Mouse (Mus musculus): ENCODE data around the gene Gm28036.

- TF ChIP-seq CTCF (conservative IDR thresholded peaks at IDR 0.05; ENCODE audit: low read length) (no peak), NANOG (IDR thresholded peaks at IDR 0.05; ENCODE audit: borderline replicate concordance, low read length) (no peak), POU5F1 (IDR thresholded peaks at IDR 0.05; ENCODE audit: borderline replicate concordance, low read length) (no peak)
These were observed 59.0 kb downstream of the Gm28036 start for GRCm38 (mm10) chr2:156067916-156068315.
